Mouse (Mus musculus): ENCODE results near the gene Prelp. TPM values are rescaled to one million over a fixed set of nuclear protein-coding genes. Genes with fewer than 3 reads are reported as not detected.

Prelp gene
- 2.3 TPM for polyA plus RNA-seq (2012; fragmentation: generic; extraction: Trizol)

DNA sequence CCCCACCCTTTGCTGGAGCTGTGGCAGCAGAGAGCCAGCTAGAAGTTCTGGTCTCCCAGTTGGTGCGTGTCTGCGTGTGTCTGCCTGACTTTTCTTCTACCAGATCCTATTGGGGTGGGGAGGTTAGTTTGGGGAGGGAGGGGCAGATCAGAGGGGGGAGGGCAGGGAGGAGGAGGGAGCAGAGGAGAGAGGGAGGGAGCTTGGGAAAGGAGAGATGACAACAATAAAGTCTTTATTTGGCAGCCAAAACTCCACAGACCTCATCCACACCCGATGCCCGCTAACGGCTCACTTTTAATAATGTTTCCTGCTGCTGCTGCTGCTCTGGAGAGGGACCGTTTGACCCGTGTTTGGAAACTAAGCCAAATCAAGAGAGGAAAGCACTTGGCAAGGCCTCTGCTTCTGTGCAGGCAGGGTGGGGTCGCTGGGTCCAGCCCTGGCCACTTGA, at the start of gene Prelp:
Gene Prelp (minus strand): TSS at position 111 of the 448 bp plus-strand sequence.
- Histone ChIP-seq H3ac (ENCODE audit: control insufficient read depth, insufficient read length) (no peak within 1 kb of the TSS), H3K79me2 (ENCODE audit: control insufficient read depth, insufficient read depth) (no peaks in the 10 kb centered on the region), H3K36me3 (ENCODE audit: control insufficient read depth, insufficient read depth) (no peaks in the 10 kb centered on the region), H3K4me2 (ENCODE audit: low read depth) (peak within 1 kb of the TSS; percentile 15), H3K27me3 (ENCODE audit: control insufficient read depth, insufficient read depth, insufficient read length) (no peaks in the 10 kb centered on the region), H3K4me3 (no peak within 1 kb of the TSS)
- TF ChIP-seq MYOG (IDR thresholded peaks at IDR 0.05; ENCODE audit: control insufficient read depth in 1 of 3, insufficient read depth in 1 of 3, insufficient read length in 2 of 3, low read depth in 2 of 3): no peak
- TF ChIP-seq TCF12 (IDR thresholded peaks at IDR 0.05; ENCODE audit: insufficient read depth, poor library complexity, severe bottlenecking): no peak
- TF ChIP-seq USF1 (IDR thresholded peaks at IDR 0.05; ENCODE audit: low read depth): no peak
- no peak for TF ChIP-seq POLR2AphosphoS2 (IDR thresholded peaks at IDR 0.05; ENCODE audit: insufficient read length, low read depth)
- no peak for TF ChIP-seq SRF (IDR thresholded peaks at IDR 0.05; ENCODE audit: control insufficient read depth, insufficient read length, low read depth)
- no peak for TF ChIP-seq MYOD1 (IDR thresholded peaks at IDR 0.05; ENCODE audit: control insufficient read depth in 1 of 3, insufficient read length in 2 of 3, low read depth in 2 of 3)
- TF ChIP-seq E2F4 (IDR thresholded peaks at IDR 0.05; ENCODE audit: insufficient read depth): no peak
- no peak for TF ChIP-seq TCF3 (IDR thresholded peaks at IDR 0.05; ENCODE audit: insufficient read length, low read depth)
- no peak for TF ChIP-seq REST (IDR thresholded peaks at IDR 0.05; ENCODE audit: insufficient read depth, insufficient read length)
- TF ChIP-seq MAX (IDR thresholded peaks at IDR 0.05; ENCODE audit: low read depth): no peak
- no peak for TF ChIP-seq POLR2A (IDR thresholded peaks at IDR 0.05; ENCODE audit: insufficient read length, low read depth)
- TF ChIP-seq CEBPB (IDR thresholded peaks at IDR 0.05; ENCODE audit: insufficient read depth, poor library complexity, severe bottlenecking): no peak

- TF ChIP-seq POLR2AphosphoS2 (IDR thresholded peaks at IDR 0.05; ENCODE audit: insufficient read length, low read depth) (no peak), MYOG (IDR thresholded peaks at IDR 0.05; ENCODE audit: control insufficient read depth in 1 of 3, insufficient read depth in 1 of 3, insufficient read length in 2 of 3, low read depth in 2 of 3) (no peak), TCF12 (IDR thresholded peaks at IDR 0.05; ENCODE audit: insufficient read depth, poor library complexity, severe bottlenecking) (no peak), MAX (IDR thresholded peaks at IDR 0.05; ENCODE audit: low read depth) (no peak), USF1 (IDR thresholded peaks at IDR 0.05; ENCODE audit: low read depth) (no peak)
- H3K79me2 ChIP-seq (ENCODE audit: control insufficient read depth, insufficient read depth): no peaks in the 10 kb centered on the region
- no peaks in the 10 kb centered on the region for H3K27me3 ChIP-seq (ENCODE audit: control insufficient read depth, insufficient read depth, insufficient read length)
- H3K36me3 ChIP-seq (ENCODE audit: control insufficient read depth, insufficient read depth): no peaks in the 10 kb centered on the region
- no peak overlapping the region for H3K4me2 ChIP-seq (ENCODE audit: low read depth)
- H3K4me3 ChIP-seq: no peak overlapping the region
- H3ac ChIP-seq (ENCODE audit: control insufficient read depth, insufficient read length): no peak overlapping the region
Measured at GRCm38 (mm10) chr1:133969427-133969826, 48.2 kb upstream of the Prelp start.

GRCm38 (mm10) chr1:133968788-133969325, 47.6 kb upstream of the Prelp start:
- Histone ChIP-seq H3K4me3 (no peak overlapping the region), H3K27me3 (ENCODE audit: control insufficient read depth, insufficient read depth, insufficient read length) (no peaks in the 10 kb centered on the region), H3ac (ENCODE audit: control insufficient read depth, insufficient read length) (no peak overlapping the region), H3K79me2 (ENCODE audit: control insufficient read depth, insufficient read depth) (no peaks in the 10 kb centered on the region), H3K36me3 (ENCODE audit: control insufficient read depth, insufficient read depth) (no peaks in the 10 kb centered on the region), H3K4me2 (ENCODE audit: low read depth) (no peak overlapping the region)
- TF ChIP-seq POLR2A (IDR thresholded peaks at IDR 0.05; ENCODE audit: insufficient read length, low read depth): no peak
- TF ChIP-seq MAX (IDR thresholded peaks at IDR 0.05; ENCODE audit: low read depth): no peak
- no peak for TF ChIP-seq MYOD1 (IDR thresholded peaks at IDR 0.05; ENCODE audit: control insufficient read depth in 1 of 3, insufficient read length in 2 of 3, low read depth in 2 of 3)
- no peak for TF ChIP-seq USF1 (IDR thresholded peaks at IDR 0.05; ENCODE audit: low read depth)
- TF ChIP-seq E2F4 (IDR thresholded peaks at IDR 0.05; ENCODE audit: insufficient read depth): no peak
- TF ChIP-seq TCF3 (IDR thresholded peaks at IDR 0.05; ENCODE audit: insufficient read length, low read depth): no peak
- no peak for TF ChIP-seq REST (IDR thresholded peaks at IDR 0.05; ENCODE audit: insufficient read depth, insufficient read length)
- no peak for TF ChIP-seq POLR2AphosphoS2 (IDR thresholded peaks at IDR 0.05; ENCODE audit: insufficient read length, low read depth)
- TF ChIP-seq SRF (IDR thresholded peaks at IDR 0.05; ENCODE audit: control insufficient read depth, insufficient read length, low read depth): no peak
- TF ChIP-seq CEBPB (IDR thresholded peaks at IDR 0.05; ENCODE audit: insufficient read depth, poor library complexity, severe bottlenecking): no peak

DNA sequence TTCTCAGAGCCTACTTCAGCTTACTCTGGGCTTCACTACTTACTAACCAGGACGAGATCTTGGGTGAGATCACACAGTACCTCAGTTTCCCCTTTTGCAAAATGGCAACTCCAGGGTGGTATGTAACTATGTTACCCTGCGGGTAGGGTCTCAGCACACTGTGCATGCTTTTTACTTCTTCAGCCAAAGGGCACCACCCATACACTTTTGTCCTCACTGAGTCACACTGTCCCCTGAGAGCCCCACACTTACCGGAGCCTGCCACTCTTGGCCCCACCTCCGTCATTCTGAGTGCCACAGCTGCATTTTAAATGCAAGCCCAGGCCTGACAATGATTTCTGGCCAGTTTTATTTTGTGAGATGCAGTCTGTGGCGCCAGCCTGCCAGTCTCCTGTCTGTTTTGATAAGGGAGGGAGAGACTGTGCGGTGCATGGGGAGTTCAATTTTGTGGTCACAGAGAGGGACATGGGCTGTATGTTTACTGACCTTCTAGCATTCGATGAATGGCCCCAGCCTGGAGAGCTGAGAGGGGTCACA, 46.3 kb upstream of the Prelp start:
- Histone ChIP-seq H3K79me2 (ENCODE audit: control insufficient read depth, insufficient read depth) (no peaks in the 10 kb centered on the region), H3K4me3 (no peak overlapping the region), H3K36me3 (ENCODE audit: control insufficient read depth, insufficient read depth) (no peaks in the 10 kb centered on the region), H3K4me2 (ENCODE audit: low read depth) (no peak overlapping the region), H3K27me3 (ENCODE audit: control insufficient read depth, insufficient read depth, insufficient read length) (no peaks in the 10 kb centered on the region), H3ac (ENCODE audit: control insufficient read depth, insufficient read length) (no peak overlapping the region)
- TF ChIP-seq E2F4 (IDR thresholded peaks at IDR 0.05; ENCODE audit: insufficient read depth) (no peak), USF1 (IDR thresholded peaks at IDR 0.05; ENCODE audit: low read depth) (no peak), CEBPB (IDR thresholded peaks at IDR 0.05; ENCODE audit: insufficient read depth, poor library complexity, severe bottlenecking) (no peak), MAX (IDR thresholded peaks at IDR 0.05; ENCODE audit: low read depth) (no peak), TCF3 (IDR thresholded peaks at IDR 0.05; ENCODE audit: insufficient read length, low read depth) (no peak)

- H3K36me3 ChIP-seq (ENCODE audit: control insufficient read depth, insufficient read depth): no peaks in the 10 kb centered on the region
- no peak overlapping the region for H3K4me2 ChIP-seq (ENCODE audit: low read depth)
- no peaks in the 10 kb centered on the region for H3K79me2 ChIP-seq (ENCODE audit: control insufficient read depth, insufficient read depth)
- no peak overlapping the region for H3ac ChIP-seq (ENCODE audit: control insufficient read depth, insufficient read length)
- no peaks in the 10 kb centered on the region for H3K27me3 ChIP-seq (ENCODE audit: control insufficient read depth, insufficient read depth, insufficient read length)
- TF ChIP-seq POLR2A (IDR thresholded peaks at IDR 0.05; ENCODE audit: insufficient read length, low read depth) (no peak), MYOG (IDR thresholded peaks at IDR 0.05; ENCODE audit: control insufficient read depth in 1 of 3, insufficient read depth in 1 of 3, insufficient read length in 2 of 3, low read depth in 2 of 3) (no peak), E2F4 (IDR thresholded peaks at IDR 0.05; ENCODE audit: insufficient read depth) (no peak), MYOD1 (IDR thresholded peaks at IDR 0.05; ENCODE audit: control insufficient read depth in 1 of 3, insufficient read length in 2 of 3, low read depth in 2 of 3) (no peak), MAX (IDR thresholded peaks at IDR 0.05; ENCODE audit: low read depth) (no peak), TCF12 (IDR thresholded peaks at IDR 0.05; ENCODE audit: insufficient read depth, poor library complexity, severe bottlenecking) (no peak), POLR2AphosphoS2 (IDR thresholded peaks at IDR 0.05; ENCODE audit: insufficient read length, low read depth) (no peak), TCF3 (IDR thresholded peaks at IDR 0.05; ENCODE audit: insufficient read length, low read depth) (no peak), CEBPB (IDR thresholded peaks at IDR 0.05; ENCODE audit: insufficient read depth, poor library complexity, severe bottlenecking) (no peak), REST (IDR thresholded peaks at IDR 0.05; ENCODE audit: insufficient read depth, insufficient read length) (no peak), USF1 (IDR thresholded peaks at IDR 0.05; ENCODE audit: low read depth) (no peak), SRF (IDR thresholded peaks at IDR 0.05; ENCODE audit: control insufficient read depth, insufficient read length, low read depth) (no peak)
- H3K4me3 ChIP-seq: no peak overlapping the region
Measured at GRCm38 (mm10) chr1:133966044-133966443, 44.8 kb upstream of the Prelp start.
